Mouse (Mus musculus) testis, adult 2 months (tissue): Measurements from ENCODE around the gene Nsd2.

Experiments used
- CTCF ChIP-seq: fragments of 200-500 bp; IDR thresholded peaks from 2 replicates; pipeline ENCODE4 v1.5.1; 2012; ENCODE audit warnings: low read depth, mild to moderate bottlenecking, inconsistent platforms, low read length, moderate library complexity; ENCODE audit not compliant: control insufficient read depth, insufficient read depth, insufficient replicate concordance
- POLR2A ChIP-seq: fragments of 200-500 bp; IDR thresholded peaks from 2 replicates; pipeline ENCODE4 v1.6.1; 2012; ENCODE audit warnings: low read depth, mild to moderate bottlenecking, inconsistent platforms, low read length, moderate library complexity; ENCODE audit not compliant: control insufficient read depth

- TF ChIP-seq CTCF: no peak
- TF ChIP-seq POLR2A: no peak
Observed at GRCm38 (mm10) chr5:33926170-33926569, 105.6 kb downstream of the Nsd2 start.
